Mouse (Mus musculus) testis, adult 2 months (tissue): ENCODE measurements around the gene Hoxa11.

ENCODE experiments used
- CTCF ChIP-seq: fragments of 200-500 bp; IDR thresholded peaks from 2 replicates; pipeline ENCODE4 v1.5.1; 2012; ENCODE audit warnings: low read depth, mild to moderate bottlenecking, inconsistent platforms, low read length, moderate library complexity; ENCODE audit not compliant: control insufficient read depth, insufficient read depth, insufficient replicate concordance
- POLR2A ChIP-seq: fragments of 200-500 bp; IDR thresholded peaks from 2 replicates; pipeline ENCODE4 v1.6.1; 2012; ENCODE audit warnings: low read depth, mild to moderate bottlenecking, inconsistent platforms, low read length, moderate library complexity; ENCODE audit not compliant: control insufficient read depth

GRCm38 (mm10) chr6:52203371-52204049 lies 42.1 kb downstream of the Hoxa11 start:
- TF ChIP-seq CTCF: no peak
- no peak for TF ChIP-seq POLR2A
